Mouse (Mus musculus): ENCODE results near the gene Zfp113. TPM values are rescaled to one million over a fixed set of nuclear protein-coding genes. Genes with fewer than 3 reads are reported as not detected.

The Zfp113 gene
- polyA plus RNA-seq, 1 experiment from 2014 or later, result 16.4 TPM

DNA sequence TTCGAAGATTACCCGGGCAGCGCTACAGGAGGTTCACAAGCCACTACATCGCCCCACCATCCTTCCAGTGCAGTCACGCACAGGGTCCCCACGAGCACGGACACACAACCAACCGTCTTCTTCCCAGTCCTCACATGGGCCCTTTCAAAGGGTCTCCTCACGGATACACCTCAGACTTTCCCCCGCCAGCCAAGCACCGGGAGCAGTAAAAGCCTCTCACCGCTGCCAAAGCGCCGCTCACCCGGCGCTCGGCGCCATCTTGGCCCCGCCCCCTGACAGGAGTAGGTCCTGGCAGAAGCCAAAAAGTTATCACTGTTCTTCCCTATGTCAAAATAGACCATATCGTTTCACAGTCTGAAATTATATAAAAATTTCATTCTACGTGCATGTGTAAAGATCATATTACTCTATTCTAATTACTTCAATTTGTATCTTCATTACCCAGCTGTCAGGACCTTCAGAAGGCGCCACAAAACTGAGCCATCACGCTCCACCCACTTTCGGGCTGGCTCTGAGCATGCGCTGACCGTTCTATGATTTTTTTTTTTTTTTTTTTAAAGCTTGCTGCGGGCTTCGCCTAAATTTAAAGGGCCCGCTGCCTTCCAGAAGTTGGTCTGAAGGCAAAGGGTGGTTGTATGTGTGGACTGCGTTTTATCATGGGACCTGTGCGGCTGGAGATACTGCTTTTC lies 31.6 kb upstream of the Zfp113 start, which contains the start of the genes Taf6 and Cnpy4:
Taf6 (minus strand) TSS at position 502 of the 689 bp plus-strand sequence.
Cnpy4 (plus strand) TSS at position 536 of the 689 bp plus-strand sequence.
- peak within 1 kb of the TSS; percentile 91 for H3K9ac ChIP-seq (replicated peaks; ENCODE audit: low read length)
- peak within 1 kb of the TSS; percentile 66 for H3K4me2 ChIP-seq (ENCODE audit: low read depth, low read length)
- H3K4me1 ChIP-seq (ENCODE audit: control insufficient read depth, insufficient read depth, low read length), result no peaks in the 10 kb centered on the region; the same call in 1 of the 2 replicates
- peak within 1 kb of the TSS; percentile 52 for H3K27ac ChIP-seq (replicated peaks; ENCODE audit: low read depth, low read length)
- peak; percentile 71 for ATAC-seq (replicated peaks; ENCODE audit: insufficient number of reproducible peaks, low FRiP score, low TSS enrichment, low read depth)
- H3K9me3 ChIP-seq (replicated peaks; ENCODE audit: control insufficient read depth, low read length), result no peaks in the 10 kb centered on the region
- H3K4me3 ChIP-seq (ENCODE audit: low read depth, low read length), result peak within 1 kb of the TSS; percentile 68
- peak; percentile 91 for DNase-seq (ENCODE audit: low spot score)
- H3K27me3 ChIP-seq (ENCODE audit: control insufficient read depth, insufficient read depth, low read length), result no peaks in the 10 kb centered on the region
- WGBS, result under 1% methylated on average over 31 of the region's 31 CpGs
- H3K36me3 ChIP-seq (replicated peaks; ENCODE audit: control insufficient read depth, insufficient read depth, low read depth, low read length), result peaks cover 6% of the 10 kb centered on the region

DNA sequence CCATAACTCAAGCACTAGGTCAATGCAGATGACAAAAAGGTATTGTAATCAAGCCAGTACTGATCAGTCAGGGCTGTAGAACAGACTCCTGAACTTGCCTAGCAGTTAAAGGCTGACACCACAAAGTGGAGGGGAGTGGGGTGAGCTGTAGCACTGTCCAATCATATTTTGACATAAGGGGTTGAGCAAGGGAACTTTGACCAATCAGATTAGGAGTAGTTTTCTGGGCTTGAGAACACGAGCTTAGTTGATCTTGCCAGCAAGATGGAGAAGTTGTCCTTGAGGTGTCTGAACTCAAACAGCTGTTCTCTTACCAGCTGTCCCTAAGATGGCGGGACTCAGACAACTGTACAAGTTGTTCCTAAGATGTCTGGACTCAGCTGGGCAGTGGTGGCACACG lies 17.7 kb upstream of the Zfp113 start:
- Histone ChIP-seq H3K36me3 (replicated peaks; ENCODE audit: control insufficient read depth, insufficient read depth, low read depth, low read length) (peaks cover 5% of the 10 kb centered on the region), H3K4me2 (ENCODE audit: low read depth, low read length) (no peak overlapping the region), H3K4me1 (ENCODE audit: control insufficient read depth, insufficient read depth, low read length) (no peaks in the 10 kb centered on the region), H3K27ac (replicated peaks; ENCODE audit: low read depth, low read length) (no peak overlapping the region), H3K27me3 (ENCODE audit: control insufficient read depth, insufficient read depth, low read length) (no peaks in the 10 kb centered on the region), H3K9me3 (replicated peaks; ENCODE audit: control insufficient read depth, low read length) (no peaks in the 10 kb centered on the region), H3K4me3 (ENCODE audit: low read depth, low read length) (no peak overlapping the region), H3K9ac (replicated peaks; ENCODE audit: low read length) (no peak overlapping the region)
- ATAC-seq (replicated peaks; ENCODE audit: insufficient number of reproducible peaks, low FRiP score, low TSS enrichment, low read depth) (no peak), DNase-seq (ENCODE audit: low spot score) (no peak)
- 82% methylated on average over 3 of the region's 3 CpGs for WGBS

DNA sequence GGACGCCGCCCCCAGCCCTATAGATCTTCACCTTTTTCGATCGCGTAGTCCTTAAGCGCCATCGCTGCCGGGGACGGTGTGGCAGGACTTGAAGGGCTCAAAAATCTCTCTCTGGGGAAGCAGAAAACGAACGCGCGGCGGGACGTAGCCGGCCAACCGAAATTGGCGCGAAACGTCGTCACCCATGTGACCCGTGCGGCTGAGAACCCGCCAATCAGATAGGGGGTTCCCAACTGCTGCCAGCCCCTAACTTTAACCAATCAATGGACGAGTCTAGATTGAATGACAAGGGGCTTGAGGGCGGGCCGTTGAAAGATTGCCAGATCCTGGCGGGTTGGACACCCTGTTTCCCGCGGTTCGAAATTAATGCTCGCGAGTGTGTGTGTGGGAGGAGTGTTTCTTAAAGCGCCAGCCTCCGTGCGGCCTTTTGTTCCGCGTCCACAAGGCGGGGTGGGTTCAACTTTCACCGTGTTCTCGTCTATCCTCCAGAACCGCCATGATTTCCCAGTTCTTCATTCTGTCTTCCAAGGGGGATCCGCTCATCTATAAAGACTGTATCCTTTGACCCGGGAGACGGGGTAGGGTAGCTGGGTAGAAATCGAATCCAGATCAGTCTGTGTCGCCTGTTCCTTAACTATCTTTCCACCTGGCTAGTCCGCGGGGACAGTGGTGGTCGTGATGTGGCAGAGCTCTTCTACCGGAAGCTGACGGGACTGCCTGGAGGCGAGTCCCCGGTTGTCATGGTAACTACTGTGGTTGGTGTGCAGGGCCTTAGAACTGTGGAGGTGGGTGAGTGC lies 16.3 kb upstream of the Zfp113 start, which contains the start of the genes Ap4m1 and Mcm7:
Ap4m1 (plus strand) TSS at position 308 of the 797 bp plus-strand sequence.
Mcm7 (minus strand) TSS at position 728 of the 797 bp plus-strand sequence.
- under 1% methylated on average over 54 of the region's 54 CpGs for WGBS
- Histone ChIP-seq H3K9me3 (replicated peaks; ENCODE audit: control insufficient read depth, low read length) (no peaks in the 10 kb centered on the region), H3K4me1 (ENCODE audit: control insufficient read depth, insufficient read depth, low read length) (no peaks in the 10 kb centered on the region), H3K27ac (replicated peaks; ENCODE audit: low read depth, low read length) (peak within 1 kb of the TSS; percentile 94), H3K27me3 (ENCODE audit: control insufficient read depth, insufficient read depth, low read length) (no peaks in the 10 kb centered on the region), H3K4me2 (ENCODE audit: low read depth, low read length) (peak within 1 kb of the TSS; percentile 65), H3K36me3 (replicated peaks; ENCODE audit: control insufficient read depth, insufficient read depth, low read depth, low read length) (peaks cover 16% of the 10 kb centered on the region), H3K4me3 (ENCODE audit: low read depth, low read length) (peak within 1 kb of the TSS; percentile 71), H3K9ac (replicated peaks; ENCODE audit: low read length) (peak within 1 kb of the TSS; percentile 84)
- ATAC-seq (replicated peaks; ENCODE audit: insufficient number of reproducible peaks, low FRiP score, low TSS enrichment, low read depth), result peak; percentile 91
- DNase-seq (ENCODE audit: low spot score), result peak; percentile 97

DNA sequence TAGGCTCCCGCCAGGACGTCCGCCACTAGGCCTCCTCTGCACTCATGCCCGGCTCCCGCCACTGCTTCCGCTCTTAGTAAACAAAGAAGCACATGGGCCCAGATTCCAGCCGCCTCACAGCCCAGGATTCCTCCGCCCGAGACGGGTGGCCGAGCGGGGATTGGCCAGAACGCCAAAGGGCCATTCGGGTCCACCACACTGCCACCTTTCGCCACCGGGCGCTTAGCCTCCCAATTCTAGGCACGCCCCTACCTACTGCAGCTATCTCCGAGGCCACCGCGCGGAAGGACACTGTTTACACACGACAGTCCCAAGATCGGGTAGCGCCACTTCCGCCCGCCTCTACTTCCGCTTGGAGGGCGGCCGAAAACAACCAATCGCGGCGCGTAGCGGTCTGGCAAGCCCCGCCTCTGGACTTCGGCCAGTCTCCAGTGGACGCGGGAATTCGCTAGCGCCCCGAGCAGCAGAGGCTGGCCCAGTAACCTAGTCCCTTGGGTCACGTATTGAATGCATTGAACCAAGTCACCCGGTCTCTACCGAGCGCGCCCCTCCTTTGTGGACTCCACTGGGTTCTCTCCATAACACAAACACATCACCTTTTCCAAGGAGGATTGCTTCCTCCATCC lies 15.5 kb upstream of the Zfp113 start:
- H3K27ac ChIP-seq (replicated peaks; ENCODE audit: low read depth, low read length), result peak overlapping the region; percentile 94
- DNase-seq (ENCODE audit: low spot score) (peak; percentile 97), ATAC-seq (replicated peaks; ENCODE audit: insufficient number of reproducible peaks, low FRiP score, low TSS enrichment, low read depth) (peak; percentile 86)
- H3K4me3 ChIP-seq (ENCODE audit: low read depth, low read length), result peak overlapping the region; percentile 71
- H3K9me3 ChIP-seq (replicated peaks; ENCODE audit: control insufficient read depth, low read length), result no peaks in the 10 kb centered on the region
- H3K27me3 ChIP-seq (ENCODE audit: control insufficient read depth, insufficient read depth, low read length), result no peaks in the 10 kb centered on the region
- WGBS, result under 1% methylated on average over 47 of the region's 47 CpGs
- H3K36me3 ChIP-seq (replicated peaks; ENCODE audit: control insufficient read depth, insufficient read depth, low read depth, low read length), result peaks cover 15% of the 10 kb centered on the region
- peak overlapping the region; percentile 84 for H3K9ac ChIP-seq (replicated peaks; ENCODE audit: low read length)
- H3K4me1 ChIP-seq (ENCODE audit: control insufficient read depth, insufficient read depth, low read length), result no peaks in the 10 kb centered on the region
- peak overlapping the region; percentile 65 for H3K4me2 ChIP-seq (ENCODE audit: low read depth, low read length)

DNA sequence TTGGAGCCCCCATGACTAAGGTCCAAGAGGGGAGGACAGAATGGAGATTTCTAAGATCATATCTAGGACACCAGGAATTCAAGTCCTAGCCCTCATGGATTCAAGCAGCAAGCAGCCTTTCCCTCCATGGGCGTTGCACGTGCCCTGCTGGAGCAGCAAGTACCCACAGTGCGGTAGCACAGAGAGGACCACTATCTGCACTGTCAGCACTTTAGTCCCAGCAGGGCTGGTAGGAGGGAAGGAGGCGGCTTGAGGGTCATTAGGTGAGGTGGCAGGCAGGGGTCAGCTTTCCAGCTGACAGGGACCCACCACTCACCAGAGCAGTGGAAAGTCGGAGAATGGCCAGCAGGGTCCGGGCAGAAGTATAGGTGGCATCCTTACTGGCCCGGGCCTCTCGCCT lies 10.1 kb upstream of the Zfp113 start:
- Histone ChIP-seq H3K4me1 (ENCODE audit: control insufficient read depth, insufficient read depth, low read length) (no peaks in the 10 kb centered on the region), H3K9ac (replicated peaks; ENCODE audit: low read length) (no peak overlapping the region), H3K36me3 (replicated peaks; ENCODE audit: control insufficient read depth, insufficient read depth, low read depth, low read length) (peaks cover 27% of the 10 kb centered on the region), H3K27me3 (ENCODE audit: control insufficient read depth, insufficient read depth, low read length) (no peaks in the 10 kb centered on the region), H3K4me2 (ENCODE audit: low read depth, low read length) (no peak overlapping the region), H3K27ac (replicated peaks; ENCODE audit: low read depth, low read length) (no peak overlapping the region), H3K9me3 (replicated peaks; ENCODE audit: control insufficient read depth, low read length) (no peaks in the 10 kb centered on the region), H3K4me3 (ENCODE audit: low read depth, low read length) (no peak overlapping the region)
- no peak for ATAC-seq (replicated peaks; ENCODE audit: insufficient number of reproducible peaks, low FRiP score, low TSS enrichment, low read depth)
- no peak for DNase-seq (ENCODE audit: low spot score)
- WGBS, result 67% methylated on average over 8 of the region's 8 CpGs

DNA sequence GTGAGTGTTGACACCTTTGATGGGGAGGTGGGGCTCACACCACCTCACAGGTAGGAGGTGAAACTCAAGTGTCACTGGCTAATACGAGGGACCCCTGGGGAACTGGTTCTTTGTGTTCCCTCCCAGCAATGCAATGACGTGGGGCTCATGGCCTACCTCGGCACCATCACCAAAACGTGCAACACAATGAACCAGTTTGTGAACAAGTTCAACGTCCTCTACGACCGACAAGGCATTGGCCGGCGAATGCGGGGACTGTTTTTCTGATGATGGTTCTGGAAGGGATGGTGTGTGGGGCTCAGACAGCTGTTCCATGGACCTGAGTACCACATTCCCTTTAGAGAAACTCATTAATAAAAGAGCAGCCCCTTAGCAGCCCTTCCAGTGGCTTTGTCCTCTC lies 8.1 kb upstream of the Zfp113 start:
- Histone ChIP-seq H3K27me3 (ENCODE audit: control insufficient read depth, insufficient read depth, low read length) (no peaks in the 10 kb centered on the region), H3K4me1 (ENCODE audit: control insufficient read depth, insufficient read depth, low read length) (no peaks in the 10 kb centered on the region), H3K9me3 (replicated peaks; ENCODE audit: control insufficient read depth, low read length) (no peaks in the 10 kb centered on the region), H3K27ac (replicated peaks; ENCODE audit: low read depth, low read length) (no peak overlapping the region), H3K36me3 (replicated peaks; ENCODE audit: control insufficient read depth, insufficient read depth, low read depth, low read length) (peaks cover 27% of the 10 kb centered on the region), H3K4me3 (ENCODE audit: low read depth, low read length) (no peak overlapping the region), H3K9ac (replicated peaks; ENCODE audit: low read length) (no peak overlapping the region), H3K4me2 (ENCODE audit: low read depth, low read length) (no peak overlapping the region)
- WGBS, result 69% methylated on average over 10 of the region's 10 CpGs
- ATAC-seq (replicated peaks; ENCODE audit: insufficient number of reproducible peaks, low FRiP score, low TSS enrichment, low read depth), result no peak
- DNase-seq (ENCODE audit: low spot score), result no peak

DNA sequence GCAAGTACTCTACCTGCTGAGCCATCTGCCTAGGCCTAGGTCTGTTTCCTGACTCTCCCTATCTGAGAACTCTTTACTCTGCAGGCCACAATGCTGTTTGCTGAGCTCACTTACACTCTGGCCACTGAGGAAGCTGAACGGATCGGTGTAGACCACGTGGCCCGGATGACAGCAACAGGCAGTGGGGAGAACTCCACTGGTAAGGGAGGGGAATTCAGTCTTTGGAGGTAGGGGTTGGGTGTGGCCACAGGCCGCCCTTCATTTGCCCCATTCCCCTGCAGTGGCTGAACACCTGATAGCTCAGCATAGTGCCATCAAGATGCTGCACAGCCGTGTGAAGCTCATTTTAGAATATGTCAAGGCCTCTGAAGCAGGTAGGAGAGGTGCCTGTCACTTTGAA lies 7.5 kb upstream of the Zfp113 start:
- no peaks in the 10 kb centered on the region for H3K27me3 ChIP-seq (ENCODE audit: control insufficient read depth, insufficient read depth, low read length)
- H3K4me1 ChIP-seq (ENCODE audit: control insufficient read depth, insufficient read depth, low read length), result no peaks in the 10 kb centered on the region
- DNase-seq (ENCODE audit: low spot score) (no peak), ATAC-seq (replicated peaks; ENCODE audit: insufficient number of reproducible peaks, low FRiP score, low TSS enrichment, low read depth) (no peak)
- WGBS, result 75% methylated on average over 6 of the region's 6 CpGs
- no peak overlapping the region for H3K27ac ChIP-seq (replicated peaks; ENCODE audit: low read depth, low read length)
- no peaks in the 10 kb centered on the region for H3K9me3 ChIP-seq (replicated peaks; ENCODE audit: control insufficient read depth, low read length)
- no peak overlapping the region for H3K4me2 ChIP-seq (ENCODE audit: low read depth, low read length)
- peaks cover 23% of the 10 kb centered on the region for H3K36me3 ChIP-seq (replicated peaks; ENCODE audit: control insufficient read depth, insufficient read depth, low read depth, low read length)
- no peak overlapping the region for H3K9ac ChIP-seq (replicated peaks; ENCODE audit: low read length)
- H3K4me3 ChIP-seq (ENCODE audit: low read depth, low read length), result no peak overlapping the region
